Mouse (Mus musculus) olfactory bulb, adult 2 months (tissue): Measurements from ENCODE around the gene Lrba. TPM values are rescaled to one million over a fixed set of nuclear protein-coding genes. Genes with fewer than 3 reads are reported as not detected.

ENCODE experiments used
- H3K27ac ChIP-seq: fragments of 200-500 bp; 2 replicates; pipeline ENCODE4 v1.5.1; 2012; ENCODE audit warnings: low read depth, low read length; ENCODE audit not compliant: insufficient read depth
- H3K4me1 ChIP-seq: fragments of 200-500 bp; 2 replicates; pipeline ENCODE4 v1.6.1; 2012; ENCODE audit warnings: low read length; ENCODE audit not compliant: control insufficient read depth, insufficient read depth
- H3K4me3 ChIP-seq: fragments of 200-500 bp; 2 replicates; pipeline ENCODE4 v1.5.1; 2012; ENCODE audit warnings: mild to moderate bottlenecking, low read depth, low read length, moderate library complexity; ENCODE audit not compliant: insufficient read depth
- CTCF ChIP-seq: fragments of 200-500 bp; IDR thresholded peaks from 2 replicates; pipeline ENCODE4 v1.5.1; 2012; ENCODE audit warnings: low read depth, mild to moderate bottlenecking, low read length, moderate library complexity; ENCODE audit not compliant: insufficient read depth
- POLR2A ChIP-seq: fragments of 200-500 bp; IDR thresholded peaks from 2 replicates; pipeline ENCODE4 v1.6.1; 2012; ENCODE audit warnings: mild to moderate bottlenecking, low read depth, low read length, moderate library complexity; ENCODE audit not compliant: insufficient read depth
- WGBS: fragments of 180-500 bp; shearing (Covaris S2); methylation state at CpG from one replicate; pipeline ENCODE4 v1.1.7; 2018; 5-methylcytosine and 5-hydroxymethylcytosine counted together
- polyA plus RNA-seq: library from polyadenylated mRNA; stranded (reverse); fragments of >200 nt; gene quantifications from 2 replicates; pipeline ENCODE4 v1.2.4, GENCODE M21; 2012; ENCODE audit warnings: low replicate concordance; ENCODE audit not compliant: missing spikeins, insufficient read depth, insufficient read length

Lrba gene
- polyA plus RNA-seq, 1 experiment, result not detected

GRCm38 (mm10) chr3:86202449-86202848 lies 22.0 kb upstream of the Lrba start:
- Histone ChIP-seq H3K4me1 (peaks cover 6% of the 10 kb centered on the region; the same call in 1 of the 2 replicates), H3K27ac (no peak overlapping the region)
- WGBS, result 96% methylated on average over 3 of the region's 3 CpGs

GRCm38 (mm10) chr3:86204608-86205358 lies 19.7 kb upstream of the Lrba start:
- 41% methylated on average over 6 of the region's 6 CpGs for WGBS
- Histone ChIP-seq H3K27ac (no peak overlapping the region), H3K4me1 (peaks cover 6% of the 10 kb centered on the region; the same call in 1 of the 2 replicates), H3K4me3 (no peak overlapping the region)
- TF ChIP-seq CTCF (no peak), POLR2A (no peak)

More at GRCm38 (mm10) chr3:86202449-86202848, 22.0 kb upstream of the Lrba start:
- no peak overlapping the region for H3K4me3 ChIP-seq
- no peak for TF ChIP-seq CTCF
- no peak for TF ChIP-seq POLR2A

- WGBS, result 97% methylated on average over 2 of the region's 2 CpGs
- H3K27ac ChIP-seq, result no peak overlapping the region
- H3K4me3 ChIP-seq, result no peak overlapping the region
- H3K4me1 ChIP-seq, result no peaks in the 10 kb centered on the region
- TF ChIP-seq POLR2A, result no peak
- TF ChIP-seq CTCF, result no peak
These were observed 17.9 kb upstream of the Lrba start for GRCm38 (mm10) chr3:86206556-86206955.

GRCm38 (mm10) chr3:86210267-86210939 lies 14.1 kb upstream of the Lrba start:
- WGBS, result 93% methylated on average over 10 of the region's 10 CpGs
- H3K4me3 ChIP-seq, result no peak overlapping the region
- no peak overlapping the region for H3K27ac ChIP-seq
- no peaks in the 10 kb centered on the region for H3K4me1 ChIP-seq
- no peak for TF ChIP-seq CTCF
- TF ChIP-seq POLR2A, result no peak

- Histone ChIP-seq H3K4me1 (no peaks in the 10 kb centered on the region), H3K4me3 (no peak overlapping the region), H3K27ac (no peak overlapping the region)
- no peak for TF ChIP-seq POLR2A
- no peak for TF ChIP-seq CTCF
- 92% methylated on average over 3 of the region's 3 CpGs for WGBS
These were observed 13.5 kb upstream of the Lrba start for GRCm38 (mm10) chr3:86210959-86211358.

GRCm38 (mm10) chr3:86214248-86214647 lies 10.2 kb upstream of the Lrba start:
- 78% methylated on average over 4 of the region's 4 CpGs for WGBS

GRCm38 (mm10) chr3:86223634-86224313 lies 706 bp upstream of the Lrba start:
- WGBS, result under 1% methylated on average over 75 of the region's 79 CpGs

More at GRCm38 (mm10) chr3:86214248-86214647, 10.2 kb upstream of the Lrba start:
- Histone ChIP-seq H3K4me3 (no peak overlapping the region), H3K27ac (no peak overlapping the region), H3K4me1 (no peaks in the 10 kb centered on the region)
- TF ChIP-seq POLR2A (no peak), CTCF (no peak)

GRCm38 (mm10) chr3:86224314-86224563 lies 241 bp upstream of the Lrba start:
- peak overlapping the region; percentile 96 for H3K27ac ChIP-seq
- H3K4me1 ChIP-seq, result no peaks in the 10 kb centered on the region; the same call in 1 of the 2 replicates
- WGBS, result 1% methylated on average over 28 of the region's 28 CpGs
- TF ChIP-seq CTCF (no peak), POLR2A (no peak)
- H3K4me3 ChIP-seq, result peak overlapping the region; percentile 89

More at GRCm38 (mm10) chr3:86223634-86224313, 706 bp upstream of the Lrba start:
- TF ChIP-seq CTCF (no peak), POLR2A (peak; percentile 88)
- Histone ChIP-seq H3K4me1 (no peaks in the 10 kb centered on the region; the same call in 1 of the 2 replicates), H3K4me3 (peak overlapping the region; percentile 89), H3K27ac (peak overlapping the region; percentile 96)

- TF ChIP-seq POLR2A (no peak), CTCF (no peak)
- no peak overlapping the region for H3K4me3 ChIP-seq
- 25% methylated on average over 1 of the region's 1 CpGs for WGBS
- H3K4me1 ChIP-seq, result no peaks in the 10 kb centered on the region; the same call in 1 of the 2 replicates
- H3K27ac ChIP-seq, result no peak overlapping the region
These were observed 7.1 kb downstream of the Lrba start for GRCm38 (mm10) chr3:86231532-86232086.
